Mouse (Mus musculus) adrenal gland, postnatal 25 days (tissue): Measurements from ENCODE around the gene Slc37a3. TPM values are rescaled to one million over a fixed set of nuclear protein-coding genes. Genes with fewer than 3 reads are reported as not detected.
"Not testable (repeated sequence)": the region's sequence is repeated elsewhere in the genome, so short reads cannot be mapped to it uniquely, and the experiment has no call there.

ENCODE experiments used
- DNase-seq: peaks from one replicate; pipeline ENCODE4 v3.0.0; 2021; ENCODE audit warnings: mixed read lengths
- long read RNA-seq: library from polyadenylated mRNA; stranded (forward); transcript quantifications from one replicate; pipeline ENCODE4 v2.0.0, GENCODE M21; 2021
- total RNA-seq: library from RNA; stranded (reverse); gene quantifications from 2 replicates; pipeline ENCODE4 v1.2.3, GENCODE M21; 2021

Slc37a3 gene
- total RNA-seq: 29.0 and 40.6 TPM in 2 replicates
- long read RNA-seq, full-length matches to known transcripts: 35 of 55 reads
- long read RNA-seq, partial matches to known transcripts: 5 of 55 reads
- long read RNA-seq, other reads (novel, unspliced or antisense): 15 of 55 reads

GRCm38 (mm10) chr6:39377311-39377827 is at the start of gene Slc37a3:
Slc37a3 (minus strand) TSS chr6:39377675.
- DNase-seq: peak; percentile 89

GRCm38 (mm10) chr6:39426725-39427124 is 49.2 kb upstream of the Slc37a3 start:
- no peak for DNase-seq

GRCm38 (mm10) chr6:39425181-39425580 is 47.7 kb upstream of the Slc37a3 start:
- DNase-seq: no peak

GRCm38 (mm10) chr6:39423686-39424085 is 46.2 kb upstream of the Slc37a3 start:
- no peak for DNase-seq

- DNase-seq: no peak
These were observed 45.7 kb upstream of the Slc37a3 start for GRCm38 (mm10) chr6:39423130-39423551.

- no peak for DNase-seq
These were observed 43.4 kb upstream of the Slc37a3 start for GRCm38 (mm10) chr6:39420867-39421266.

- DNase-seq: peak; percentile 71
These were observed 42.6 kb upstream of the Slc37a3 start, which contains the start of gene Mkrn1 for GRCm38 (mm10) chr6:39419851-39420721. Mkrn1 (minus strand) TSS chr6:39420462.

GRCm38 (mm10) chr6:39419386-39419850 is 41.9 kb upstream of the Slc37a3 start:
- no peak for DNase-seq

- not testable (repeated sequence) for DNase-seq
These were observed 39.2 kb upstream of the Slc37a3 start for GRCm38 (mm10) chr6:39416654-39417053.

- DNase-seq: peak; percentile 75
These were observed 38.3 kb upstream of the Slc37a3 start for GRCm38 (mm10) chr6:39415762-39416161.

- DNase-seq: no peak
These were observed 36.6 kb upstream of the Slc37a3 start for GRCm38 (mm10) chr6:39414106-39414505.

- DNase-seq: no peak
These were observed 29.0 kb upstream of the Slc37a3 start for GRCm38 (mm10) chr6:39406480-39406879.

GRCm38 (mm10) chr6:39403136-39403535 is 25.7 kb upstream of the Slc37a3 start:
- DNase-seq: no peak

GRCm38 (mm10) chr6:39400343-39400742 is 22.9 kb upstream of the Slc37a3 start:
- no peak for DNase-seq

- no peak for DNase-seq
These were observed 20.9 kb upstream of the Slc37a3 start for GRCm38 (mm10) chr6:39398342-39398741.

GRCm38 (mm10) chr6:39397046-39397445 is 19.6 kb upstream of the Slc37a3 start:
- no peak for DNase-seq

GRCm38 (mm10) chr6:39395916-39396315 is 18.4 kb upstream of the Slc37a3 start:
- DNase-seq: no peak

GRCm38 (mm10) chr6:39395471-39395870 is 18.0 kb upstream of the Slc37a3 start:
- DNase-seq: no peak

- no peak for DNase-seq
These were observed 12.5 kb upstream of the Slc37a3 start for GRCm38 (mm10) chr6:39389988-39390387.

GRCm38 (mm10) chr6:39381125-39381880 is 3.8 kb upstream of the Slc37a3 start, which contains the start of gene Rab19:
Rab19 (plus strand) TSS chr6:39381175.
- peak; percentile 5 for DNase-seq

- no peak for DNase-seq
These were observed 2.8 kb upstream of the Slc37a3 start for GRCm38 (mm10) chr6:39380276-39380675.

- DNase-seq: no peak
These were observed 2.3 kb upstream of the Slc37a3 start for GRCm38 (mm10) chr6:39379749-39380148.
